Mouse (Mus musculus) adrenal gland, adult 2 months (tissue): ENCODE data around the gene Kpna1. TPM values are rescaled to one million over a fixed set of nuclear protein-coding genes. Genes with fewer than 3 reads are reported as not detected.
"Not testable (repeated sequence)": the region's sequence is repeated elsewhere in the genome, so short reads cannot be mapped to it uniquely, and the experiment has no call there.

ENCODE experiments used
- DNase-seq: peaks from one replicate; pipeline ENCODE4 v3.0.0; 2021
- long read RNA-seq: library from polyadenylated mRNA; stranded (forward); transcript quantifications from one replicate; pipeline ENCODE4 v2.0.0, GENCODE M21; 2021
- polyA plus RNA-seq: library from polyadenylated mRNA; depleted of rRNA; stranded (reverse); fragments of >200 nt; gene quantifications from 2 replicates; pipeline ENCODE4 v1.2.3, GENCODE M21; 2012; rRNA removed
- total RNA-seq, 2 experiments: library from RNA; stranded (reverse); gene quantifications; 2 replicates each; pipeline ENCODE4 v1.2.3; 2021

Kpna1 gene
- total RNA-seq (10 to 100 TPM; 70.3 to 100.0 TPM), polyA plus RNA-seq (2.5 and 3.8 TPM in 2 replicates)
- long read RNA-seq, full-length matches to known transcripts, result 25 of 32 reads
- long read RNA-seq, partial matches to known transcripts, result 2 of 32 reads
- long read RNA-seq, other reads (novel, unspliced or antisense), result 5 of 32 reads

GRCm38 (mm10) chr16:35978450-35978849 lies at the start of gene Kpna1:
Gene Kpna1 (plus strand): TSS chr16:35978750.
- not testable (repeated sequence) for DNase-seq

- peak; percentile 47 for DNase-seq
Measured at GRCm38 (mm10) chr16:35932179-35933055, 46.1 kb upstream of the Kpna1 start.

GRCm38 (mm10) chr16:35933181-35933580 lies 45.4 kb upstream of the Kpna1 start:
- DNase-seq, result peak; percentile 31

DNA sequence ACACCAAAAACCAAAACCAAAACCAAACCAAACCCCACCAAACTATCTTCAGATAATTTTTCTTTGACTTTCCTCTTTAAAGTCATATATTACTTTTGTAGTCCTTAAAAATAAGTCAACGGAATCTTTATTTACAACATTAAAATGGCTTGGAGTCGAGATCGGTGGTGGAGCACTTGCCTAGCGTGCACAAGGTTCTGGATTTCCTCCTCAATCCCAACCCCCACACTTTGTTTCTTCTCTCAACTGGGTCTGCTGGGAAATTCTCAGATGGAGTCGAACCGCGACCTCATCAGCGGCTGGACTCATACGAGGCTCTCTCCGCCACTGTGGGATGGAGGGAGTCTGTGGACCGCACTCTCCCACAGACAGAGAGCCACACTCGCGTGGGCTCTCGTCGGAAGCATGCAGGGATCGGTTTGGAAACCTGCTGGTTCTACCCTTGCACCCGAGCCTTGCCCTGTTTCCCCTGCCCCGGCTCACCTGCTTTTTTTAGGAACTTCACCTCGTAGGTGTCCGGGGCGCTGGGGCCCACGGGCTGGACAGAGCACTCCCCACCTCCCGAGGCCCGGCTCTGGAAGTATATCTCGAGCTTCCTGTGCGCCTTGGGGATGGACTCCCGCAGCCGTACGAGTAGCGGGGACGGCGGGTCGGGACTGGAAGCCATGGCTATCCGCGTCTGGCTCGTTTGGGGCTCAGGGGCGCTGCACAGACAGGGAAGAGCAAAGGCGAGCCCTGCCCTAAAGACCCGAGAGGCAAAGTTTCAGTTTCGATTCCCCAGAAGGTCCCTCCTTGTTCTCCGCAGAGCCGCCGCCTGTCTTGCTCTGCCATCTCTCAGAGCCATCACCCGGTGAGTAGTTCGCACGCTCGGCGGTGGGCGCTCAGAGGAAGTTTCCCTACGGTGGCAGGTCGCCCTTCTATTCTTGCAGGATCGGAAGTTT lies 40.1 kb upstream of the Kpna1 start, which contains the start of the genes Parp9 and Dtx3l:
TSS of gene Parp9 (plus strand) at position 260 of the 941 bp plus-strand sequence.
TSS of gene Dtx3l (minus strand) at position 941 of the 941 bp plus-strand sequence.
- DNase-seq, result peak; percentile 81

DNA sequence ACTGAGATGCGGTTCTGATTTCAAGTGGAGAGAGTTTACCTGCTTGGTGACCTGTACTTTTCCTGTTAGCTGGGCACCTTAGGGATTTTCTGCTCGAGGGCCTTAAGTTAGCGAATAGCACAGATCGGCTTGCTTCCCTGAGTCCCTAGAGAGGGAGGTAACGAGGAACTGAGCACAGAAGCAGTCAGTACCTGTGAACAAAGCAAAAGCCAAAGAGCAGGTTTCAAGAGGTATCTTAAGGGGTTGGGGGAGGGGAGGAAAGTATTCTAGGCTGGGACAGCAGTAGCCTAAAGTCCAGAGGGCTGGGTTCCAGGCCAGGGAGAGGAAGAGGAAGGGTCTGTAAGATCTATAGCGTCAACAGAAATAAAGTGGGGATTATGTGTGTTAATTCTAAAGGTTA lies 39.3 kb upstream of the Kpna1 start:
- peak; percentile 40 for DNase-seq

- DNase-seq, result peak; percentile 91
Measured at GRCm38 (mm10) chr16:35939690-35940089, 38.9 kb upstream of the Kpna1 start.

- DNase-seq, result no peak
Measured at GRCm38 (mm10) chr16:35941382-35941781, 37.2 kb upstream of the Kpna1 start.

DNA sequence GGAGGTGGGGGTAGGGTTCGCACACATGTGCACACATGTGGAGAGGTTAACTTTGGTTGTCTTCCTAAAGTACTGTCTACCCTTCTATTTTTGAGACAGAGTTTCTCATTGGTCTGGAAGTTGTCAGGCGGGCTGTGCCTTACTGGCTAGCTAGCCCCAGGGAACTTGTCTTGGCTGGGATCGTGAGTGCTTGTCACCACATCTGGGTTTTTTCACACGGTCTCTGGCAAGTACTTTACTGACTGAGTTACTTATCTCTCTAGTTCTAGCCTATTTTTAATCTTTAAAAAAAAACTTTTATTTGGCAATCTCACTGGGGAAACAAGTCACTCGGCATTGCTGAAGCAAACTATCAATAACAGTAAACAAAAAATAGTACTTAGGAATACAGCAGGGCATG lies 29.3 kb upstream of the Kpna1 start:
- DNase-seq, result no peak

DNA sequence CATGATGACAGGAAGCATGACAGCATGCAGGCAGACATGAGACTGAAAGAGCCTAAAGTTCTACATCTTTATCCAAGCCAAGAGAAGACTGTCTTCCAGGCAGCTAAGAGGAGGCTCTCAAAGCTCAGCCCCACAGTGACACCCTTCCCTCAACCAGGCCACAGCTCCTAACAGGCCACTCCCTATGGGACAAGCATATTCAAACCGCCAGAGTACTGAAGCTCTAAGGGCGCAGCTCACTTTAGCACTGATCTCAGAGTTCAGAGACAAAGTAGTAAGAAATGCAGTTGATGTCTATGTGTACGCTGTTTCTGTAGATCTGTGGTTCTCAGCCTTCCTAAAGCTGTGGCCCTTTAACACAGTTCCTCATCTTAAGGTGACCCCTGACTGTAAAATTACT lies 27.3 kb upstream of the Kpna1 start:
- no peak for DNase-seq

DNA sequence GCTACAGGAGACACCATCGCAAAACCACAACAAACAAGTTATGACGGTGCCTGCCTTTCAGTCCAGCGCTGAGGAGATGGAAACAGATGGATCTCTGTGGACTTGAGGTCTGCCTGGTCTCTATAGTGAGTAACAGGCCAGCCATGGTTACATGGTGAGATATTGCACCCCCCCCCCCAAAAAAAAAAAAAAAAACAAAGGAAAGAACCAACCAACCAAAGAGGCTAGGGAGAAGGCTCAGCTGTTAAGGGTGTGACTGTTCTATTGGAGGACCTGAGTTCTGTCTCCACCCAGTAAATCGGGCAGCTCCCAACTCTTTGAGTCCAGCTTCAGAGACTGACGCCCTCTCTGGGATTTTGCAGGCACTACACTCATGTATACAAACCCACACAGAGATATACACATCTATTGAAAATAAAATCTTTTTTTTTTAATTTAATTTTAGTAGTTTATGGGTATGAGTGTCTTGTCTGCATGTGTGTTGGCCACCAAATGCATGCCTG lies 25.9 kb upstream of the Kpna1 start:
- DNase-seq, result no peak

- DNase-seq, result not testable (repeated sequence)
Measured at GRCm38 (mm10) chr16:35965991-35966390, 12.6 kb upstream of the Kpna1 start.

- no peak for DNase-seq
Measured at GRCm38 (mm10) chr16:35966411-35967115, 12.0 kb upstream of the Kpna1 start.

GRCm38 (mm10) chr16:35967319-35967718 lies 11.2 kb upstream of the Kpna1 start:
- DNase-seq, result no peak

- DNase-seq, result no peak
Measured at GRCm38 (mm10) chr16:35968149-35968548, 10.4 kb upstream of the Kpna1 start.

DNA sequence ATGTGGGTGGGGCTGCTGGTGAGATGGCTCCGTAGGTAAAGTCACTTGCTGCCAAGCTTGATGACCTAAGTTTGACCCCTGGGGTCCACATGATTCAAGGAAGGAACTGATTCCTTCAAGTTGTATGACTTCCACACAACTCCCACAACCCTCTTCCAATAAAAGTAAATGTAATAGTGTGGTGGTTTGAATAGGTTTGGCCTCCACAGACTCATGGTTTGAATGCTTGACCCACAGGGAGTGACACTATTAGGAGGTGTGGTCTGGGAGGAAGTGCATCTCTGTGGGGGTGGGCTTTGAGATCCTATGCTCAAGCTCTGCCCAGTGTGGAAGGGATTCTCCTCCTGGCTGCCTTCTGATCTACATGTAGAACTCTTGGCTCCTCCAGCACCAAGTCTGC lies 4.5 kb upstream of the Kpna1 start:
- no peak for DNase-seq

DNA sequence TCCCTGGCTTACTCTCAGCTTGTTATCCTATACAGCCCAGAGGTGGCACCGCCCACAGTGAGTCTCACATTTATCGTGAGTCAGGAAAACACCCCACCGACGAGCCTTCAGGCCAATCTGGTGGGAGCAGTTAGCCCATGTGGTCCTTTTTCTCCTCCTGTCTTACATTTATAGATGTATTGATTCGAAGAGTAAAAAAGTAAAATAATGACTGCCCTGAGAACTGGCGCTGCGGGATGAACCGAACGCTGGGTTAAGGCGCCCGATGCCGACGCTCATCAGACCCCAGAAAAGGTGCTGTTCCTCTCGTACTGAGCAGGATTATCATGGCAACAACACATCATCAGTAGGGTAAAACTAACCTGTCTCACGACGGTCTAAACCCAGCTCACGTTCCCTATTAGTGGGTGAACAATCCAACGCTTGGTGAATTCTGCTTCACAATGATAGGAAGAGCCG lies 2.8 kb downstream of the Kpna1 start:
- DNase-seq, result peak; percentile 99

- peak; percentile 5 for DNase-seq
Measured at GRCm38 (mm10) chr16:35982506-35982901, 4.0 kb downstream of the Kpna1 start.

DNA sequence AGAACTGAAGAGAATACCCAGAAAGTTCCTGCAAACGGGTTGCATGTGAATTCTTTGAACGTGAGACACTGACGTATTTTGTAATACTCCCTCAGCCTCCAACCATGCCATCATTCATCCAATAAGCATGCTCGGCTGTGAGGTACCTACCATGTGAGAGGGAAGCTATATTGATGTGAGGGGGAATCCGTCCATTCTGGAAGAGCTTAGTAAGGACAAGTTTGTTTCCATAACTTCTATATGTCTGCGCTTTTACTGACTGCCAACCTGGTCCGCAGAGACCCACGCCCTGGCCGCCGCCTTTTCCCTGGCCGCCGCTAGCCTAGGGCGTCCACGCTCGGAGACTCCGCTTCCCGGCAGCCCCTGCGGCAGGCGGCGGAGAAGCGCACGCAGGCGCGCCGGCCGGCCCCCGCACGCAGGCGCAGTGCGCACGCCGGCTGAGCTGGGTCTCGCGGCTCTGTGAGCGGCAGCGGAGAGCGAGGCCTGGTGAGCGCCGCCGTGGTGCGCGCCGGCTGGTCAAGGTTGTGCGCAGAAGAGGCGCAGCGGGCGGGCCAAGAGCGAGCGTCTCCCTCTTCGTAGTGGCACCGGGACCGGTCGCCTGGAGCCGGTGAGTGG lies 4.5 kb downstream of the Kpna1 start:
- peak; percentile 96 for DNase-seq

DNA sequence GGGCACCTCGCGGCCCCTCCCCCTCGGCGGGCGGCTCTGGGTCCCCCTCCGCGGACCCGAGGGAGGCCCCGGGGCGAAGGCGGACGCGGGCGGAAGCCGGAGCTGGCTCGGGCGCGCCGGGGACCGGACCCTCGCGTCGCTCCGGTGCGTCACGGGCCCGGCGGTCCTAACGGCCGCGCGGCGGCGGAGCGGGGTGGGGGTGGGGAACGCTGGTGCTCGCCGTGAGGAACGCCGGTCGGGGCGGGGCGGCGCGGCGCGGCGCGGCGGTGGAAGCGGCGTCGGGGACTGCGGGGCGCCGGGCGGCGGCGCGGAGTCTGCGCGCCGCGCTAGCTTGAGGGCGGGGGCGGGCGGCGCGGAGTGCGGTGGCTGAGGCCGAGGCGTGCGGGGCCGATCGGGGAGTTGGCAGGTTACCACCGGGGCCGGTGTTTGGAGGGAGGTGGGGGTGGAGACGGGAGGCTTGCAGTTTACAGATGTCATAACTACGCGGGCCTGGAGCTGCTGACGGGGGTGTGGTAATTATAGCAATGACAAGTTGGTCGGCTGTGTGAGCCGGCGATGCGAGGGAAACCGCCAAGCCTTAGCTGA lies 5.1 kb downstream of the Kpna1 start:
- peak; percentile 81 for DNase-seq

DNA sequence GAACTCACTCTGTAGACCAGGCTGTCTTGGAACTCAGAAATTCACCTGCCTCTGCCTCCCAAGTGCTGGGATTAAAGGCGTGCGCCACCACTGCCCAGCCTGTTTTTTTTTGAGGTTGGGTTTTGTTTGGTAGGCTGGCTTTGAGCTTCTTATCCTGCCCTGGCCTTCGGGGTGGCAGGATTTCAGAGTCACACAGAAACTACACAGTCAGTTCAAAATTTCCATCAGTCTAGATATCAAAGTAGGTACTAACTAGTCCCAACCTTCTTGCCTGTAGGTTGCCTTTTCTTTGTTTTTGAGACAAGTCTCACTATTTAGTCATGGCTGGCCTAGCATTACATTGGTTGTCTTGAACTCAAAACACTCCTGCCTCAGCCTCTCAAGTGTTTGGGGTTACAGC lies 5.9 kb downstream of the Kpna1 start:
- peak; percentile 8 for DNase-seq
